Mouse (Mus musculus): ENCODE data around the gene Ap2a2. TPM values are rescaled to one million over a fixed set of nuclear protein-coding genes. Genes with fewer than 3 reads are reported as not detected.

Gene Ap2a2
- polyA plus RNA-seq, 1 experiment, result not detected

GRCm38 (mm10) chr7:141535570-141535969, 26.4 kb upstream of the Ap2a2 start:
- Histone ChIP-seq H3K4me3 (ENCODE audit: insufficient read depth, low read depth, low read length) (no peak overlapping the region), H3K27ac (ENCODE audit: insufficient read depth, low read depth, low read length) (no peak overlapping the region), H3K4me1 (ENCODE audit: control insufficient read depth, insufficient read depth, low read length) (peaks cover 5% of the 10 kb centered on the region)
- 71% methylated on average over 1 of the region's 1 CpGs for WGBS
- TF ChIP-seq CTCF (IDR thresholded peaks at IDR 0.05; ENCODE audit: insufficient read depth, low read depth, low read length) (no peak), POLR2A (IDR thresholded peaks at IDR 0.05; ENCODE audit: insufficient read depth, low read depth, low read length) (no peak)

DNA sequence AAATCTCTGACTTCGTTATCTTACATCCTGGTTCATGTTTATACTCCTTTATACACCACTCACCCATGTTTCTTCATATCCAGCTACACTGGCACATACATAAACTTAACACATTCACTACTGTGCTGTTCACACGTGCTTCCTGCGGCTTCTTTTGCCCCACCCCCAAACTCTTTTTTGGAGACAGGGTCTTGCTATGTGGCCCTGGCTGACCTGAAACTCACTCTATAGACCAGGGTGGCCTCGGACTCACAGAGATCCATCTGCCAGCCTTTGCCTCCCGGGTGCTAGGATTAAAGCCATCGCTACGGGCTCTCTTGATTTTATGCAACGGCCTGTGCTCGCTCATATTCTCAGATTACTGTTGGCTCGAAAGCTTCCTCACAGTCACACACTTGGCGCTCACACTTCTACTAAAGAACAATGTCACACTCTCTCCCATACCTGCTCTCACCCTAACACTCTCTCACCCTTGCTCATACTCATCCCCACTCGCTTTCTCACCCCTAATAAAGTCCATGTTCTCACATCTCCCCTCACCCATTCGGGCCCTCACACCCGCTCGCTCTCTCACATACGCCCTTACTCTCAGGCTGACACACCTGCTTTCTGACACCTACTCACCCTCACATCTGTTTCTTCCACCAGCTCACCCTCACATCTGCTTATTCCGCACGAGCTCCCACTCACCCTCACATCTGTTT, 23.0 kb upstream of the Ap2a2 start:
- 10% methylated on average over 18 of the region's 18 CpGs for WGBS
- Histone ChIP-seq H3K27ac (ENCODE audit: insufficient read depth, low read depth, low read length) (peak overlapping the region; percentile 32), H3K4me3 (ENCODE audit: insufficient read depth, low read depth, low read length) (peak overlapping the region; percentile 72), H3K4me1 (ENCODE audit: control insufficient read depth, insufficient read depth, low read length) (peaks cover 5% of the 10 kb centered on the region)
- no peak for TF ChIP-seq CTCF (IDR thresholded peaks at IDR 0.05; ENCODE audit: insufficient read depth, low read depth, low read length)
- TF ChIP-seq POLR2A (IDR thresholded peaks at IDR 0.05; ENCODE audit: insufficient read depth, low read depth, low read length), result no peak

DNA sequence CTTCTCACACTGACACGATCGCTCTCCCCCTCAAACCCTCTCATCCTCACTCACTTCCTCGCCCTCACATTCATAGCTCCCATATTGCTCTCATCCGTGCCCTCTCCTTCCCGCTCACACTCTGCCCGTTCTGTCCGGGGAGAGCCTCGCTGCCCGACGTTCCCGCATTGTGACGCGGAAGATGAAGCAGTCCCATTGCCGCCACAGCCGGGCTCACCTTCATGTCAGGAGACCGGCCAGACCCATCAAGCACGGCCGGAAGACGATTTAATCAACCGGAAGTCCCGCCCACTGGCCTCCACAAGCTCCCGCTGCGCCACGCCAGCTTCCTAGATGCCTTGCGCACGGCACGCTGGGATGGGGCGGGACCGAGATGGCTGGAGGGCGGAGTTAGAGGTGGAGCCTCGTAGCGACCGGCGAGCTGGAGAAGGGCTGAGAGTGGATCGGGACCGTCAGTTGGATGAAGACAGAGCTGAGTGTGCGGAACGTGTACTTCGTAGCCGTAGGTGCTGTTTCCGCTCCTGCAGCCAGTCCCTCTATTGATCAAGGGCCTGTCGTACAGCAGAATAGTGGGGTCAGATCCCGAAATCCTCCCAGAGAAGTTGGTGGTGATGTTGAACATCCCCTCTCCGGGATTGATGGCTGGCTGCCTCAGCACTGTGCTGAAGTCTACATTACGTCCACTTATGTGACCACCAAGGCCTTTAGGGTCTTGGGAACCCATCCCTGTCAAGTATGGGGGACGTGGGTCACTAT, 22.2 kb upstream of the Ap2a2 start, which contains the start of gene Chid1:
TSS of gene Chid1 (minus strand) at position 302 of the 756 bp plus-strand sequence.
- TF ChIP-seq CTCF (IDR thresholded peaks at IDR 0.05; ENCODE audit: insufficient read depth, low read depth, low read length), result no peak
- peak; percentile 76 for TF ChIP-seq POLR2A (IDR thresholded peaks at IDR 0.05; ENCODE audit: insufficient read depth, low read depth, low read length)
- H3K4me1 ChIP-seq (ENCODE audit: control insufficient read depth, insufficient read depth, low read length), result peaks cover 5% of the 10 kb centered on the region
- peak within 1 kb of the TSS; percentile 72 for H3K4me3 ChIP-seq (ENCODE audit: insufficient read depth, low read depth, low read length)
- WGBS, result 1% methylated on average over 46 of the region's 46 CpGs
- peak within 1 kb of the TSS; percentile 32 for H3K27ac ChIP-seq (ENCODE audit: insufficient read depth, low read depth, low read length)

- Histone ChIP-seq H3K4me1 (ENCODE audit: control insufficient read depth, insufficient read depth, low read length) (peaks cover 5% of the 10 kb centered on the region), H3K4me3 (ENCODE audit: insufficient read depth, low read depth, low read length) (peak overlapping the region; percentile 72), H3K27ac (ENCODE audit: insufficient read depth, low read depth, low read length) (no peak overlapping the region)
- WGBS, result 46% methylated on average over 13 of the region's 13 CpGs
- no peak for TF ChIP-seq POLR2A (IDR thresholded peaks at IDR 0.05; ENCODE audit: insufficient read depth, low read depth, low read length)
- TF ChIP-seq CTCF (IDR thresholded peaks at IDR 0.05; ENCODE audit: insufficient read depth, low read depth, low read length), result no peak
These were observed 21.5 kb upstream of the Ap2a2 start for GRCm38 (mm10) chr7:141540312-141541081.

- 90% methylated on average over 4 of the region's 4 CpGs for WGBS
- no peak overlapping the region for H3K27ac ChIP-seq (ENCODE audit: insufficient read depth, low read depth, low read length)
These were observed 20.3 kb upstream of the Ap2a2 start for GRCm38 (mm10) chr7:141541681-141542080.

GRCm38 (mm10) chr7:141542588-141542987, 19.4 kb upstream of the Ap2a2 start:
- H3K4me3 ChIP-seq (ENCODE audit: insufficient read depth, low read depth, low read length), result no peak overlapping the region
- TF ChIP-seq POLR2A (IDR thresholded peaks at IDR 0.05; ENCODE audit: insufficient read depth, low read depth, low read length) (no peak), CTCF (IDR thresholded peaks at IDR 0.05; ENCODE audit: insufficient read depth, low read depth, low read length) (no peak)
- 75% methylated on average over 2 of the region's 2 CpGs for WGBS
- no peak overlapping the region for H3K27ac ChIP-seq (ENCODE audit: insufficient read depth, low read depth, low read length)
- peaks cover 5% of the 10 kb centered on the region for H3K4me1 ChIP-seq (ENCODE audit: control insufficient read depth, insufficient read depth, low read length)

More at GRCm38 (mm10) chr7:141541681-141542080, 20.3 kb upstream of the Ap2a2 start:
- TF ChIP-seq POLR2A (IDR thresholded peaks at IDR 0.05; ENCODE audit: insufficient read depth, low read depth, low read length), result no peak
- TF ChIP-seq CTCF (IDR thresholded peaks at IDR 0.05; ENCODE audit: insufficient read depth, low read depth, low read length), result no peak
- no peak overlapping the region for H3K4me3 ChIP-seq (ENCODE audit: insufficient read depth, low read depth, low read length)
- H3K4me1 ChIP-seq (ENCODE audit: control insufficient read depth, insufficient read depth, low read length), result peaks cover 5% of the 10 kb centered on the region

GRCm38 (mm10) chr7:141544654-141545053, 17.3 kb upstream of the Ap2a2 start:
- Histone ChIP-seq H3K27ac (ENCODE audit: insufficient read depth, low read depth, low read length) (no peak overlapping the region), H3K4me3 (ENCODE audit: insufficient read depth, low read depth, low read length) (no peak overlapping the region), H3K4me1 (ENCODE audit: control insufficient read depth, insufficient read depth, low read length) (peaks cover 2% of the 10 kb centered on the region)
- 61% methylated on average over 4 of the region's 4 CpGs for WGBS
- no peak for TF ChIP-seq POLR2A (IDR thresholded peaks at IDR 0.05; ENCODE audit: insufficient read depth, low read depth, low read length)
- TF ChIP-seq CTCF (IDR thresholded peaks at IDR 0.05; ENCODE audit: insufficient read depth, low read depth, low read length), result no peak

DNA sequence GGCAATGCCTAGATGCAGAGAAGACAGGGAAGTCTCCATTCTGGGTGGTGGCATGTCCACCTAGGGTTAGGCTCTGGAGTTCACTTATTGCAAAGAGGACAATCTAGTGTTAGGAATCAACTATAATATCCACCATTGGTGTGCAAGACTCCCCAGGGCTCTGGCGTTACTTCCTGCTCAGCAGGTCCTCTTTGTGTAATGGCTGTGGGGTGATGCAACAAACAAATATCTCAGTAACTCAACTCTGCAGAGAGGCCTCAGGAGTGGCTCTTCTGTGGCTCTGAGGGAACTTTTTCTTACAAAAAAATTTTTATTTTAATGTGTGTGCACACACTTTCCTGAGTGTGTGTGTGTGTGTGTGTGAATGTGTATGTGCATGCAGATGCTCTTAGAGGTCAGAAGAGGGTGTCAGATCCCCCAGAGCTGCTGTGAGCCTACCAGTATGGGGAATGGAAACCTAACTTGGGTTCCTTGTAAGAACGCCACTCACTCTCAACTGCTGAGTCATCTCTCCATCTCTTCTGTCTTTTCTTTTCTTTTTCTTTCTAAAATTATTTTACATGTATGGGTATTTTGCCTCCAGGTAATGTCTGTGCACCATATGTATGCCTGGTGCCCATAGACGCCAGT, 12.4 kb upstream of the Ap2a2 start:
- no peak overlapping the region for H3K4me3 ChIP-seq (ENCODE audit: insufficient read depth, low read depth, low read length)
- no peak for TF ChIP-seq POLR2A (IDR thresholded peaks at IDR 0.05; ENCODE audit: insufficient read depth, low read depth, low read length)
- H3K27ac ChIP-seq (ENCODE audit: insufficient read depth, low read depth, low read length), result no peak overlapping the region
- no peaks in the 10 kb centered on the region for H3K4me1 ChIP-seq (ENCODE audit: control insufficient read depth, insufficient read depth, low read length)
- 92% methylated on average over 3 of the region's 3 CpGs for WGBS

Measured in olfactory bulb, adult 2 months (tissue).